ENCODE assay signal across 25 mouse cellular contexts in the genomic region with DNA sequence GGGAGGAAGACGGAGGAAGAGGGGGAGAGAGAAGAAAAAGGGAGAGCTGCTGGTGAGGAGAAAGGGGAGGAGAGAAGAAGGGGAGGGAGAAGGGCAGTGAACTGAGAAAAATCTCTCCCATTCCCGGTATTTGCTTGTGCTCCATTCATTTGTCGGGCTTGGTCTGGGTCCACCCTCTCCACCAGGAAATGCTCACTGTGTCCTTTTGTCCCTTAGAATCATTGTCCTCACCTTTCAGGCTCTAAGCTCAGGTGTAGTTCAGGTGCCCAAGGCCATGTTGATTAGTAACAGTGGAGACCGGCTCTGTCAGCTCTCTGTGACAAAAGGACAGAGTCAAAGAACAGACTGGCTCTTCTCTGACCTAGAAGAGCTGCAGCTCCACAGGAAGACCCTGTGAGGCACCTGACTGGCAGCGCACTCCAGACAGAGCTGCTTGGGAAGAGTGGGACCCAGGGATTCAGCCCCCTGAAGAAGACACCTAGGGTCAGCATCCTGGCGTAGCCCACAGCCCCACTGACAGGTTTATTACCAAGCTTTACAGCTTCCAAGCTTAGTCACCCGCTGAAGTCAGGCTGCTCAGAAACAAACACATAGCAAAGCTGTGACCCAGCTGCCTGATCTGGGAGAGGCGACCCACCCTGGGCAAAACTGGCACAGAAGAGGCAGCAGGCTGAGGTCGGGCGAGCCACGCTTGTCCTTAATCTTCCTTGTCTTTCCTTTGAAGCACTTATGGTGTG. TPM values are rescaled to one million over a fixed set of nuclear protein-coding genes. Genes with fewer than 3 reads are reported as not detected.
DNase-seq lines count a peak whose midpoint lies in the region; ATAC-seq and TF ChIP-seq lines count a peak whose summit lies in the region.
"Had no signal": no experiment of that assay in that cellular context is flagged by ENCODE, and none has a peak within 500 bp of the region (broad histone marks: within the 10 kb centered on the region; RNA-seq: fewer than 3 reads in every experiment).

No protein-coding gene starts in this region.

- H3K36me3 ChIP-seq in intestine, embryonic 15.5 days: no peaks in the 10 kb centered on the region
- H3K36me3 ChIP-seq in intestine, postnatal 0 days (ENCODE audit: control insufficient read depth, insufficient read depth): no peaks in the 10 kb centered on the region
- H3K36me3 ChIP-seq: forebrain, embryonic 15.5 days; hindbrain, embryonic 12.5 days; liver, embryonic 13.5 days; midbrain, embryonic 12.5 days had no signal

- peaks cover 7% of the 10 kb centered on the region for H3K4me1 ChIP-seq in intestine, embryonic 15.5 days (replicated peaks)
- 0 out of 2 replicates have a peak, but pooled peaks cover 2% of the 10 kb centered on the region for H3K4me1 ChIP-seq in intestine, postnatal 0 days (replicated peaks; ENCODE audit: control insufficient read depth, insufficient read depth, low read length)
- H3K4me1 ChIP-seq: forebrain, embryonic 15.5 days; hindbrain, embryonic 12.5 days; midbrain, embryonic 12.5 days had no signal

- H3K4me2 ChIP-seq in intestine, embryonic 15.5 days (replicated peaks): peak overlapping the region; percentile 5; the same call in 1 of the 2 replicates
- no peak overlapping the region for H3K4me2 ChIP-seq in intestine, postnatal 0 days (replicated peaks; ENCODE audit: low read depth)
- H3K4me2 ChIP-seq: forebrain, embryonic 15.5 days; hindbrain, embryonic 12.5 days; liver, embryonic 13.5 days; midbrain, embryonic 12.5 days had no signal

- peak; percentile 45 for DNase-seq in urinary bladder, postnatal 14 days (ENCODE audit: low spot score)
- DNase-seq in urinary bladder, adult 2 months (ENCODE audit: low spot score): no peak
- DNase-seq in NIH3T3 (ENCODE audit: low read depth): peak; percentile 38
- DNase-seq in urinary bladder, postnatal 4 days (ENCODE audit: low spot score in 2 of 2): peak; percentile 31 to 66
- DNase-seq in testis, postnatal 10 days (ENCODE audit: low spot score): no peak
- DNase-seq in left cerebral cortex, adult 8-10 months (ENCODE audit: low spot score in 2 of 2): no peak
- DNase-seq: cerebellum, adult 11-12 months; cerebellum, postnatal 14 days; embryo, embryonic 11 days; kidney, postnatal 36 days; liver, embryonic 13.5 days; lung, adult 2 months; lung, postnatal 14 days had no signal

- peak; percentile 62 for ATAC-seq in intestine, embryonic 15.5 days
- ATAC-seq in intestine, postnatal 0 days: no peak
- ATAC-seq: forebrain, embryonic 15.5 days had no signal

- H3K9me3 ChIP-seq in intestine, embryonic 15.5 days: no peaks in the 10 kb centered on the region
- H3K9me3 ChIP-seq in intestine, postnatal 0 days (ENCODE audit: control insufficient read depth): no peaks in the 10 kb centered on the region
- H3K9me3 ChIP-seq: forebrain, embryonic 15.5 days; hindbrain, embryonic 12.5 days; liver, embryonic 13.5 days; midbrain, embryonic 12.5 days had no signal

- H3K4me3 ChIP-seq in intestine, embryonic 15.5 days (replicated peaks): no peak overlapping the region
- H3K4me3 ChIP-seq in intestine, postnatal 0 days (ENCODE audit: low read depth, low read length): no peak overlapping the region
- H3K4me3 ChIP-seq: forebrain, embryonic 15.5 days; hindbrain, embryonic 12.5 days; liver, embryonic 13.5 days; midbrain, embryonic 12.5 days had no signal

- no peak overlapping the region for H3K27ac ChIP-seq in intestine, embryonic 15.5 days
- H3K27ac ChIP-seq in intestine, postnatal 0 days (ENCODE audit: low read depth, low read length): no peak overlapping the region
- H3K27ac ChIP-seq: forebrain, embryonic 15.5 days; hindbrain, embryonic 12.5 days; liver, embryonic 13.5 days; midbrain, embryonic 12.5 days; stomach, postnatal 0 days had no signal

- TF ChIP-seq CTCF in intestine, postnatal 0 days (IDR thresholded peaks at IDR 0.05; ENCODE audit: low read depth): no peak

- H3K9ac ChIP-seq in intestine, embryonic 15.5 days: no peak overlapping the region
- no peak overlapping the region for H3K9ac ChIP-seq in intestine, postnatal 0 days (ENCODE audit: low read depth, low read length)
- H3K9ac ChIP-seq: forebrain, embryonic 15.5 days; hindbrain, embryonic 12.5 days; liver, embryonic 13.5 days; midbrain, embryonic 12.5 days had no signal

- peaks cover 4% of the 10 kb centered on the region; the same call in 1 of the 2 replicates for H3K27me3 ChIP-seq in intestine, embryonic 15.5 days (replicated peaks)
- H3K27me3 ChIP-seq in intestine, postnatal 0 days (replicated peaks; ENCODE audit: control insufficient read depth, insufficient read depth, low read length): 0 out of 2 replicates have a peak, but pooled peaks cover 3% of the 10 kb centered on the region

- WGBS in intestine, embryonic 15.5 days: 14% methylated on average over 11 of the region's 11 CpGs
- WGBS in intestine, postnatal 0 days: 13% methylated on average over 11 of the region's 11 CpGs

RNA-seq across cellular contexts. Expression of a gene that starts 54.4 kb away (rescaled TPM):
- polyA plus RNA-seq in intestine, embryonic 15.5 days (2015; fragmentation: Nextera tagmentation; extraction: Ambion mirVana): 9.7 and 10.1 TPM in 2 replicates
- 6.1 and 7.0 TPM in 2 replicates for polyA plus RNA-seq in intestine, postnatal 0 days (2015; fragmentation: Nextera tagmentation; extraction: Ambion mirVana)
- polyA plus RNA-seq in urinary bladder, adult 2 months (2012; rRNA removed): 10.1 and 13.0 TPM in 2 replicates
- 10 to 100 TPM; 54.3 to 58.5 (median 56.5) TPM for total RNA-seq in left cerebral cortex, adult 8-10 months (2022)

RNA-seq across cellular contexts. Expression of a gene that starts 58.2 kb away (rescaled TPM):
- 0.10 and 0.43 TPM in 2 replicates for polyA plus RNA-seq in intestine, embryonic 15.5 days (2015; fragmentation: Nextera tagmentation; extraction: Ambion mirVana)
- not detected in 2 replicates for polyA plus RNA-seq in intestine, postnatal 0 days (2015; fragmentation: Nextera tagmentation; extraction: Ambion mirVana)
- polyA plus RNA-seq in urinary bladder, adult 2 months (2012; rRNA removed): 0.13 and 0.40 TPM in 2 replicates
- 10 to 100 TPM in 3 of 4 experiments, 1 to 10 TPM in 1; 9.1 to 13.3 (median 11.3) TPM for total RNA-seq in left cerebral cortex, adult 8-10 months (2022)
- total RNA-seq: heart, adult 8-10 months; heart, postnatal 25 days; megakaryocyte, adult 5-6 weeks; neutrophil, adult 5-6 weeks had no signal
- polyA plus RNA-seq: C2C12; heart, embryonic 14.5 days; liver, embryonic 13.5 days; lung, adult 2 months had no signal

Comparison
In these comparisons a context has a peak if more than half of its experiments do, and no peak if none do; other contexts are left out.
1. DNase-seq: peak in urinary bladder, postnatal 14 days (single experiment), NIH3T3 (single experiment) and urinary bladder, postnatal 4 days (2 of 2); none in urinary bladder, adult 2 months (single experiment), testis, postnatal 10 days (single experiment) and left cerebral cortex, adult 8-10 months (0 of 2).